Mouse (Mus musculus): ENCODE data around the gene Sema4c. TPM values are rescaled to one million over a fixed set of nuclear protein-coding genes. Genes with fewer than 3 reads are reported as not detected.

Sema4c gene
- 1.5 and 2.0 TPM in 2 replicates for polyA plus RNA-seq (2015; fragmentation: Nextera tagmentation; extraction: Ambion mirVana)

DNA sequence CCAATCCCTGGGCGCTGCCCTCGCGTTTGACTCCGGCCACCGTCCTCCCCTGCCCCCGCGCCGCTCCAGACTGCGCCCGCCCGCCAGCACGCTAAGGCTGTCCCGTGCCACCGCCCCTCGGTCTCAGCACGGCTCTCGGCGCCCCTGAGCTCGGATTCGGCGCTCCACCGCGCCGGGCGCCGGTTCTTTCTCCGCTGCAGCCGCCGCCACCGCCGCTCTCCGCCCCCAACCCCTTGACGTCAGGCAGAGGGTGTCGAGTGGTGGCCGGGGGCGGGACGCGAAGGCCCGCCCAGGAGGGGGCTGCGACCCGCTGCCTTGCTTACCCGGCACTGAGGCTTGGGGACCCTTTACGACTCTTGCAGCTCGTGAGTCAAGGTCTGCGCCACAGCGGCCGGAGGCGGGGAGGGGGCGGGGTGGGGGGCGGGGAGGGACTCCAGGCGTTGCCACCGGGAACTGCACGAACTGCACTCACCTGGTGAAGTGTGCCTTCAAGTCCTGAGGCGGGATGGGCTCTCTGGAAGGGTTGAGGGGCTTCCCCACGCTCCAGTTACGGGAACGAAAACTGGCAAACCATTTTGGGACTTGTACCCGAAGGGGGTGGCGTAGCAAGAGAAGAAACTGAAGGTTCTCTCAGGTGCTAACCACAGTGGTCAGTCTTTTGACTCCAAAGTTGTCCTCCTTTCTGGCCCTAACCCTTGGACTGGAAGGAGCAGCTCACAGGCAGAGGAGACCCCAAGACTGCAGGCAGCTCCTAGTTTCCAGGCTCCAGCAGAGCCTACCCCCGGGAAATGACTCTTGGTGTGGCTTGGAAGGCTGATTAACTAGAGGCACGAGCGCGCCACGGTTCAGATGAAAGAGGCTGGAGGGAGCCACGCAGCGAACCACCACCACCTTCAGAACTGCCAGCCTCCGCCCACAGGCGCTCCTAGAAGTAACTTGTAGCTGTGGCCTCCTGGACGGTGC, at the start of gene Sema4c:
Gene Sema4c (minus strand): TSS at position 319 of the 963 bp plus-strand sequence.
- Histone ChIP-seq H3K4me3 (ENCODE audit: low read depth, low read length) (peak within 1 kb of the TSS; percentile 63), H3K36me3 (ENCODE audit: control insufficient read depth, insufficient read depth) (no peaks in the 10 kb centered on the region), H3K4me1 (ENCODE audit: control insufficient read depth, low read depth, low read length) (peaks cover 7% of the 10 kb centered on the region), H3K9me3 (replicated peaks; ENCODE audit: control insufficient read depth, low read length) (no peaks in the 10 kb centered on the region), H3K27ac (ENCODE audit: low read length) (peak within 1 kb of the TSS; percentile 66), H3K4me2 (ENCODE audit: low read depth, low read length) (peak within 1 kb of the TSS; percentile 68), H3K9ac (ENCODE audit: low read depth, low read length) (peak within 1 kb of the TSS; percentile 57), H3K27me3 (ENCODE audit: control insufficient read depth, insufficient read depth, low read depth, low read length) (peaks cover 64% of the 10 kb centered on the region)
- WGBS (ENCODE audit: insufficient replicate concordance): 2% methylated on average over 69 of the region's 69 CpGs
- peak; percentile 26 for ATAC-seq (ENCODE audit: low read depth)

DNA sequence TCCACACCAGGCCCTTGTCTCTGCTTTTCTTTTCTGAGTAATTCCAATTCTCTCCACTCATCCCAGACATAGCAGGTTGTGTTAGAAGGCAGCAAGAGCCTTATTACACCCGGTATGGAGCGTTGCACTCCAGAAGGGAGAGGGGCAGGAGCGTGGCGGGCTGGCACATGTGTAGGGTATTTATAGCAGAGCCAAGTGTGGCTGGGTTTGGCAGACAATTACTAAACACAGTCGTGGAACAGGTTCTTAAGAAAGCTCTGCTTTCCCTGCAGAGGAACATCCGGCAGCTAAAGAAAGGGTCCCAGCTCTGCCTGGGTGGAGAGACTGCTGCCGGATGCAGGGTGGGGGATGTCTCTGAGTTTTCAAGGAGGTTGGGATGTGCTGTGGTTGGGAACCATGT, 48.8 kb upstream of the Sema4c start:
- Histone ChIP-seq H3K36me3 (ENCODE audit: control insufficient read depth, insufficient read depth) (no peaks in the 10 kb centered on the region), H3K27ac (ENCODE audit: low read length) (no peak overlapping the region), H3K9me3 (replicated peaks; ENCODE audit: control insufficient read depth, low read length) (no peaks in the 10 kb centered on the region), H3K27me3 (ENCODE audit: control insufficient read depth, insufficient read depth, low read depth, low read length) (no peaks in the 10 kb centered on the region), H3K9ac (ENCODE audit: low read depth, low read length) (no peak overlapping the region), H3K4me3 (ENCODE audit: low read depth, low read length) (no peak overlapping the region), H3K4me2 (ENCODE audit: low read depth, low read length) (no peak overlapping the region), H3K4me1 (ENCODE audit: control insufficient read depth, low read depth, low read length) (no peaks in the 10 kb centered on the region; the same call in 1 of the 2 replicates)
- ATAC-seq (ENCODE audit: low read depth): no peak
- 73% methylated on average over 7 of the region's 7 CpGs for WGBS (ENCODE audit: insufficient replicate concordance)

DNA sequence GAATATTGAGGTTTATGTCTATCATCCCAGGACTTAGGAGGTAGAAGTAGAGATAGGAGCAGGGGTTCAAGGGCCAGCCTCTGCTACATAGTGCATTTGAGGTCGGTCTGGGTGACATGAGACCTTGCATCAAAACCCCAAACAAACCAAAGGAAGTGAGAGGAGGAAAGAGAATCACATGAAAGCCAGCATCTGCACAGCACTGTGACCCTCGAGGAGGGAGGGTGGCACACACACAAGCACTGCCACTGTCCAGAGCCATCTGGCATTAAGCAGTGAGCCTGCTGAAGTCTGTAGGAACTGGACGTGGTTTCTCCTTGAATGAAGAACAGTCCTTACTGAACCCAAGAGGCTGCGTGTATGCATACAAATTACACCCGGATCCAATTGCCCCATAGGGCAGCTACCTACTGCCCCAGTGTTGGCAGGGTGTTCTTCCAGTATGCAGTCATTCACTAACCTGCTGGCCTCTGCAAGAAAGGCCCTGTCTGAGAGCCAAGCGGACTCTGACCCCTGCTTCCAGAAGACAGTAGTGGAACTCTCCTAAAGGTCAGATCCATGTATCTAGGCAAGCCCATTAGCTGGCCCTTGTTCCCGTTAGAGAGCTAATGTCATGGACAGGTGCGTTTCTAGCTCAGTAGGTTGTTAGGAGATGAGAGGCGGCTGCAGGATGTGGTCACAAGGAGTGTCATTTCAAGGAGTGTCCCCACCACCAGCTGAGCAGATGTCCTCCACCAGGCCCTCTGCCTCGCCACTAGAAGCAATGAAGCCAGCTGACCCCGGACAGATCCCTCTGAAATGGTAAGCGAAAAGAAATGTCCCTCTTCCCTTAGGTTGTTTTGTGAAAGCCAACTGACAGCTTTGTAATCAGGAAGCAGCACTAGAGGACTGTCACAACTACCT, 46.4 kb upstream of the Sema4c start:
- WGBS (ENCODE audit: insufficient replicate concordance): 49% methylated on average over 12 of the region's 12 CpGs
- Histone ChIP-seq H3K4me2 (ENCODE audit: low read depth, low read length) (no peak overlapping the region), H3K36me3 (ENCODE audit: control insufficient read depth, insufficient read depth) (no peaks in the 10 kb centered on the region), H3K9ac (ENCODE audit: low read depth, low read length) (no peak overlapping the region), H3K4me3 (ENCODE audit: low read depth, low read length) (no peak overlapping the region), H3K9me3 (replicated peaks; ENCODE audit: control insufficient read depth, low read length) (no peaks in the 10 kb centered on the region), H3K4me1 (ENCODE audit: control insufficient read depth, low read depth, low read length) (no peaks in the 10 kb centered on the region; the same call in 1 of the 2 replicates), H3K27me3 (ENCODE audit: control insufficient read depth, insufficient read depth, low read depth, low read length) (no peaks in the 10 kb centered on the region), H3K27ac (ENCODE audit: low read length) (no peak overlapping the region)
- ATAC-seq (ENCODE audit: low read depth): no peak

DNA sequence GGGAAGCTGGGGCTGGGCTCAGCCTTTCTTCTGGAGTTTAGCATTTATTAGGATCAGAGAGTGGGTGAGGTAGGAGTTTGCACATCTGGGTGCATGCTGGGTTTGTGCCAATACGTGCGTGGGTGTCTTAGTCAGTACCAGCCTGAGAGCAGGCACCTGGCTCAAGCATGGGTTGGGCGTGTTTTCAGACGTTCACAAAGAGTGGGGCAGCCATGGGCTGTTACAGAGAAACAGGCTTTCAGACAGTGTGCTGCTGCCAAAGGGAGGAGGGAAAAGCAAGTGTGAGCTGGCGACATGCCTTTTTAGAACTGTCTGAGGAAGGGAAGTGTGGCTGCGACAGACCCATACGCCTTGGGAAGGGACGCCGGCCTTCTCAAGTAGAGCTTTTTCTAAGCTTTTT, 45.2 kb upstream of the Sema4c start:
- Histone ChIP-seq H3K4me3 (ENCODE audit: low read depth, low read length) (no peak overlapping the region), H3K27ac (ENCODE audit: low read length) (no peak overlapping the region), H3K9ac (ENCODE audit: low read depth, low read length) (no peak overlapping the region), H3K9me3 (replicated peaks; ENCODE audit: control insufficient read depth, low read length) (no peaks in the 10 kb centered on the region), H3K4me1 (ENCODE audit: control insufficient read depth, low read depth, low read length) (no peaks in the 10 kb centered on the region; the same call in 1 of the 2 replicates), H3K4me2 (ENCODE audit: low read depth, low read length) (no peak overlapping the region), H3K36me3 (ENCODE audit: control insufficient read depth, insufficient read depth) (no peaks in the 10 kb centered on the region), H3K27me3 (ENCODE audit: control insufficient read depth, insufficient read depth, low read depth, low read length) (no peaks in the 10 kb centered on the region)
- WGBS (ENCODE audit: insufficient replicate concordance): 64% methylated on average over 9 of the region's 9 CpGs
- ATAC-seq (ENCODE audit: low read depth): no peak

DNA sequence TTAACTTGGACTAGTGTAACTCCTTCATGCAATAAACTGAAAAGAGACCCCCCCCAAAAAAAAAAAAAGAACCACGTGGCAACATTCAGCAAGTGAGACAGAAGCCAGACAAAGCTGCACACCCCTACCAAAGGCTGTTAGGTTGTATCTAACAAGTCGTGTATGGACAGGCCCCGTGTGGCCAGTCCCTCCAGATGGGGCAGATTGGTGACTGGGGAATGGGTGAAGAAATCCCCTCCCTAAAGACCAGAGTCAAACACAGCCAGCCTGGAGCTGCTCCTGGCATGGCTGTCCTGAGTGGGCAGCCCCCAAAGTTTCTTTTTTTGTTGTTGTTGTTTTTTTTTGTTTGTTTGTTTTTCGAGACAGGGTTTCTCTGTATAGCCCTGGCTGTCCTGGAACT, 44.1 kb upstream of the Sema4c start:
- no peak overlapping the region for H3K4me2 ChIP-seq (ENCODE audit: low read depth, low read length)

DNA sequence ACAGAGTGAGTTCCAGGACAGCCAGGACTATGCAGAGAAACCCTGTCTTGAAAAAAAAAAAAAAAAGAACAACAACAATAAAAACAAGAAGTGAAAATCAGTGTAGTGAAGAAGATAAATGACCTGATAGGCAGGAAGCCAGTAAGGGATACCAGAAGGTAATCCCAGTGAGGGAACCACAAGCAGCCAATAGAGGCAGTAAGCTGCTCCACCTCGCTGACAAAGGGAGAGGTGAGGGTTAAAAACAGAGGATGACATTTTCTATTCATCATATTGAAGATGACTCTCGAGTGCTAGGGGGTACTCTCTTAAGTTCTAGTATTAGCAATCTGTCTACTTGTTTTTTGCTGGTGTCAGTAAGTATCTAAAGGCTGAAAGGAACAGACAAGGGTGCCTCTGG, 40.3 kb upstream of the Sema4c start:
- 44% methylated on average over 2 of the region's 2 CpGs for WGBS (ENCODE audit: insufficient replicate concordance)
- H3K36me3 ChIP-seq (ENCODE audit: control insufficient read depth, insufficient read depth): no peaks in the 10 kb centered on the region
- ATAC-seq (ENCODE audit: low read depth): no peak
- H3K4me1 ChIP-seq (ENCODE audit: control insufficient read depth, low read depth, low read length): no peaks in the 10 kb centered on the region
- H3K4me2 ChIP-seq (ENCODE audit: low read depth, low read length): no peak overlapping the region
- H3K27me3 ChIP-seq (ENCODE audit: control insufficient read depth, insufficient read depth, low read depth, low read length): no peaks in the 10 kb centered on the region
- H3K4me3 ChIP-seq (ENCODE audit: low read depth, low read length): no peak overlapping the region
- H3K9me3 ChIP-seq (replicated peaks; ENCODE audit: control insufficient read depth, low read length): no peaks in the 10 kb centered on the region
- no peak overlapping the region for H3K9ac ChIP-seq (ENCODE audit: low read depth, low read length)
- no peak overlapping the region for H3K27ac ChIP-seq (ENCODE audit: low read length)

More for the DNA sequence above, 44.1 kb upstream of the Sema4c start:
- Histone ChIP-seq H3K27me3 (ENCODE audit: control insufficient read depth, insufficient read depth, low read depth, low read length) (no peaks in the 10 kb centered on the region), H3K9ac (ENCODE audit: low read depth, low read length) (no peak overlapping the region), H3K4me3 (ENCODE audit: low read depth, low read length) (no peak overlapping the region), H3K9me3 (replicated peaks; ENCODE audit: control insufficient read depth, low read length) (no peaks in the 10 kb centered on the region), H3K27ac (ENCODE audit: low read length) (no peak overlapping the region), H3K36me3 (ENCODE audit: control insufficient read depth, insufficient read depth) (no peaks in the 10 kb centered on the region), H3K4me1 (ENCODE audit: control insufficient read depth, low read depth, low read length) (no peaks in the 10 kb centered on the region; the same call in 1 of the 2 replicates)
- ATAC-seq (ENCODE audit: low read depth): no peak
- 39% methylated on average over 4 of the region's 4 CpGs for WGBS (ENCODE audit: insufficient replicate concordance)

DNA sequence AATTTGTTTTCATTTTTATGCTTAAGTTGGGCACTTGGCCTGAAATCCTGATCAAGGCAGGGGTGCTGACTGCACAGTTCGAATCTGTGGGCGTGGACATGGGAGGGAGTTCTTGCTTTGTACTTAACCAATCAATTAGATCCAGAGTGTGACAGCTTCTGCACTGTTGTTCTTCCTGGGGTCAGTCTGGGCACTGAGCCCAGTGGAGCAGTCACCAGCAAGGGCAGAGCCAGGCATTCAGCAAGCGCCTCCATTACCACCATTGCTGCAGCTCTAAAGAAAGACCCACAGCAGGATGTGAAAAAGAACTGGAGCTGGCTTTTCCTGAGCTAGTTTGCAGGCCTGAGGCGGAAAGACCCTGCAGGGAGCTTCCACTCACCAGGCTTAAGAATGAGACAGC, 38.0 kb upstream of the Sema4c start:
- Histone ChIP-seq H3K4me2 (ENCODE audit: low read depth, low read length) (no peak overlapping the region), H3K4me1 (ENCODE audit: control insufficient read depth, low read depth, low read length) (no peaks in the 10 kb centered on the region), H3K9me3 (replicated peaks; ENCODE audit: control insufficient read depth, low read length) (no peaks in the 10 kb centered on the region), H3K36me3 (ENCODE audit: control insufficient read depth, insufficient read depth) (no peaks in the 10 kb centered on the region), H3K27ac (ENCODE audit: low read length) (no peak overlapping the region), H3K9ac (ENCODE audit: low read depth, low read length) (no peak overlapping the region), H3K4me3 (ENCODE audit: low read depth, low read length) (no peak overlapping the region), H3K27me3 (ENCODE audit: control insufficient read depth, insufficient read depth, low read depth, low read length) (no peaks in the 10 kb centered on the region)
- peak; percentile 82 for ATAC-seq (ENCODE audit: low read depth)
- 48% methylated on average over 4 of the region's 4 CpGs for WGBS (ENCODE audit: insufficient replicate concordance)

DNA sequence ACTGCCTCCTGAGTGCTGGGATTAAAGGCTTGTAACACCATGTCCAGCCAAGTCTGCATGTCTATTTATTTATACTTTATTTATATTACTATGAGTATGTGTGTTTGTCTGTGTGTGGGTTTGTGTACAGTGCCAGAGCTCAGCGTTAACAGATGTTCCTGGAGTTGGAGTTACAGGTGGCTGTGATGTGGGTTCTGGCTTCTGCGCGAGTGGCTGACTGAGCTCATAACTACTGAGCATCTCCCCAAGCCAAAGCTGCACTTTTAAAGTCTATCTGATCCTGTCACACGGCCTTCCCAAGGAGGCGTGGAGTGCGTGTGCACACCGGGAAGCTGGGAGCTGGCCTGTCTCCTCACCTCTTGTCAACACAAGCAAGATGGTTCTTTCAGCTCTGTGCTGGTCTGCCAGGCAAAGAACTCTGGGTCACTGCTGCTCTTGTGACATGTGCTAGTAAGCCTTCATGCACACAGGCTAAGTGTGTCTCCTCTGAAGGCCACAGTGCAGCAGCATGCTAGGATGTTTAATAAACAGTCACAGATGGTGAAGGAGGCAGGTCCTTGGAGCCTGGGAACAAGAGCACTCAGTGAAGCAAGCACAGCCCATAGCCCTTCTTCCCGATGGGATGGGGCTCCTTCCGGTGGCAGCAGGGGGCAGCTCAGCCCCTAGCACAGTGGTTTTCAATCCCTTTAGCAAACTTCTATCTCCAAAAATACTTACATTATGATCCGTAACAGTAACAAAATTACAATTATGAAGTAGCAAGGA, 37.2 kb upstream of the Sema4c start:
- WGBS (ENCODE audit: insufficient replicate concordance): 53% methylated on average over 10 of the region's 10 CpGs
- H3K27ac ChIP-seq (ENCODE audit: low read length): no peak overlapping the region
- ATAC-seq (ENCODE audit: low read depth): no peak

More for the DNA sequence above, 37.2 kb upstream of the Sema4c start:
- Histone ChIP-seq H3K36me3 (ENCODE audit: control insufficient read depth, insufficient read depth) (no peaks in the 10 kb centered on the region), H3K4me2 (ENCODE audit: low read depth, low read length) (no peak overlapping the region), H3K4me1 (ENCODE audit: control insufficient read depth, low read depth, low read length) (no peaks in the 10 kb centered on the region), H3K9me3 (replicated peaks; ENCODE audit: control insufficient read depth, low read length) (no peaks in the 10 kb centered on the region), H3K9ac (ENCODE audit: low read depth, low read length) (no peak overlapping the region), H3K4me3 (ENCODE audit: low read depth, low read length) (no peak overlapping the region), H3K27me3 (ENCODE audit: control insufficient read depth, insufficient read depth, low read depth, low read length) (no peaks in the 10 kb centered on the region)

Measured in liver, embryonic 16.5 days (tissue).